Mouse (Mus musculus) heart, embryonic 11.5 days (tissue): ENCODE measurements around the gene Vwce. TPM values are rescaled to one million over a fixed set of nuclear protein-coding genes. Genes with fewer than 3 reads are reported as not detected.
A peak's percentile ranks its signal among the peaks of the same experiment; 100 is the strongest.

Experiments
- ATAC-seq: fragments of 200-750 bp; cut with Nextera tagmentation; replicated peaks from 2 replicates; pipeline ENCODE4 v1.8.0; 2017; ENCODE audit warnings: moderate library complexity; ENCODE audit not compliant: insufficient number of reproducible peaks, low FRiP score, low TSS enrichment
- H3K27ac ChIP-seq: fragments of 300-500 bp; sonication (generic); 2 replicates; pipeline ENCODE4 v1.5.1; 2014; ENCODE audit warnings: mild to moderate bottlenecking, low read depth, low read length
- H3K27me3 ChIP-seq: fragments of 300-500 bp; sonication (generic); 2 replicates; pipeline ENCODE4 v1.6.1; 2014; ENCODE audit warnings: mild to moderate bottlenecking, low read length, mixed read lengths; ENCODE audit not compliant: control insufficient read depth, insufficient read depth
- H3K36me3 ChIP-seq: fragments of 300-500 bp; sonication (generic); 2 replicates; pipeline ENCODE4 v1.6.1; 2014; ENCODE audit warnings: mild to moderate bottlenecking, low read length, moderate library complexity, mixed read lengths; ENCODE audit not compliant: control insufficient read depth, insufficient read depth
- H3K4me1 ChIP-seq: fragments of 300-500 bp; sonication (generic); 2 replicates; pipeline ENCODE4 v1.6.1; 2014; ENCODE audit warnings: low read length; ENCODE audit not compliant: control insufficient read depth, insufficient read depth
- H3K4me2 ChIP-seq: fragments of 300-500 bp; sonication (generic); 2 replicates; pipeline ENCODE4 v1.6.1; 2014; ENCODE audit warnings: mild to moderate bottlenecking, moderate library complexity
- H3K4me3 ChIP-seq: fragments of 300-500 bp; sonication (generic); 2 replicates; pipeline ENCODE4 v1.5.1; 2014; ENCODE audit warnings: low read depth, low read length
- H3K9ac ChIP-seq: fragments of 300-500 bp; sonication (generic); 2 replicates; pipeline ENCODE4 v1.6.1; 2014; ENCODE audit warnings: mild to moderate bottlenecking, low read depth, low read length, moderate library complexity
- H3K9me3 ChIP-seq: fragments of 300-500 bp; sonication (generic); replicated peaks from 2 replicates; pipeline ENCODE4 v1.6.1; 2016; ENCODE audit warnings: low read length; ENCODE audit not compliant: control insufficient read depth
- WGBS: fragments of 180-500 bp; shearing (Covaris S2); extraction: QIAGEN DNeasy Blood & Tissue Kit; methylation state at CpG from one replicate; pipeline ENCODE4 v1.1.7; 2014; ENCODE audit not compliant: insufficient replicate concordance; 5-methylcytosine and 5-hydroxymethylcytosine counted together
- polyA plus RNA-seq: library from polyadenylated mRNA; unstranded; fragments of >200 nt; fragmentation: Nextera tagmentation; extraction: Ambion mirVana; gene quantifications from 2 replicates; pipeline ENCODE4 v1.2.1, GENCODE M21; 2014

The Vwce gene
- polyA plus RNA-seq, 1 experiment from 2014 or later, result 0.46 TPM

GRCm38 (mm10) chr19:10712194-10712593, 78.2 kb downstream of the Vwce start:
- no peaks in the 10 kb centered on the region for H3K9me3 ChIP-seq
- H3K4me3 ChIP-seq, result no peak overlapping the region
- peaks cover 17% of the 10 kb centered on the region for H3K36me3 ChIP-seq
- WGBS, result 87% methylated on average over 7 of the region's 7 CpGs
- ATAC-seq, result no peak
- H3K27ac ChIP-seq, result peak overlapping the region; percentile 5; the same call in 1 of the 2 replicates
- no peak overlapping the region for H3K9ac ChIP-seq
- H3K4me2 ChIP-seq, result no peak overlapping the region
- peaks cover 12% of the 10 kb centered on the region for H3K4me1 ChIP-seq
- no peaks in the 10 kb centered on the region for H3K27me3 ChIP-seq

- no peak overlapping the region for H3K9ac ChIP-seq
- 91% methylated on average over 12 of the region's 12 CpGs for WGBS
- H3K36me3 ChIP-seq, result peaks cover 17% of the 10 kb centered on the region
- ATAC-seq, result no peak
- peaks cover 12% of the 10 kb centered on the region; the same call in 1 of the 2 replicates for H3K4me1 ChIP-seq
- no peaks in the 10 kb centered on the region for H3K9me3 ChIP-seq
- no peak overlapping the region for H3K4me3 ChIP-seq
- no peaks in the 10 kb centered on the region for H3K27me3 ChIP-seq
- H3K27ac ChIP-seq, result no peak overlapping the region; the same call in 1 of the 2 replicates
- no peak overlapping the region for H3K4me2 ChIP-seq
Measured at GRCm38 (mm10) chr19:10712646-10713045, 78.6 kb downstream of the Vwce start.

- H3K36me3 ChIP-seq, result peaks cover 17% of the 10 kb centered on the region
- no peak overlapping the region for H3K27ac ChIP-seq
- no peaks in the 10 kb centered on the region for H3K27me3 ChIP-seq
- peaks cover 17% of the 10 kb centered on the region for H3K4me1 ChIP-seq
- WGBS, result 87% methylated on average over 10 of the region's 10 CpGs
- no peak overlapping the region for H3K4me3 ChIP-seq
- no peak overlapping the region for H3K9ac ChIP-seq
- no peak overlapping the region for H3K4me2 ChIP-seq
- ATAC-seq, result no peak
- no peaks in the 10 kb centered on the region for H3K9me3 ChIP-seq
Measured at GRCm38 (mm10) chr19:10713551-10713950, 79.5 kb downstream of the Vwce start.

GRCm38 (mm10) chr19:10714168-10714567, 80.2 kb downstream of the Vwce start:
- Histone ChIP-seq H3K4me3 (no peak overlapping the region), H3K27ac (no peak overlapping the region), H3K4me1 (peaks cover 13% of the 10 kb centered on the region), H3K4me2 (no peak overlapping the region), H3K27me3 (no peaks in the 10 kb centered on the region), H3K9me3 (no peaks in the 10 kb centered on the region), H3K36me3 (peaks cover 17% of the 10 kb centered on the region), H3K9ac (no peak overlapping the region)
- no peak for ATAC-seq
- WGBS, result 81% methylated on average over 6 of the region's 6 CpGs

GRCm38 (mm10) chr19:10714682-10715475, 80.9 kb downstream of the Vwce start:
- H3K4me2 ChIP-seq, result no peak overlapping the region
- no peaks in the 10 kb centered on the region for H3K27me3 ChIP-seq
- H3K4me3 ChIP-seq, result no peak overlapping the region
- ATAC-seq, result no peak
- peaks cover 15% of the 10 kb centered on the region for H3K36me3 ChIP-seq
- 48% methylated on average over 4 of the region's 4 CpGs for WGBS
- no peak overlapping the region for H3K9ac ChIP-seq
- H3K4me1 ChIP-seq, result peaks cover 10% of the 10 kb centered on the region
- no peaks in the 10 kb centered on the region for H3K9me3 ChIP-seq
- no peak overlapping the region for H3K27ac ChIP-seq

- H3K4me3 ChIP-seq, result no peak overlapping the region
- WGBS, result 86% methylated on average over 6 of the region's 6 CpGs
- ATAC-seq, result no peak
- H3K9me3 ChIP-seq, result no peaks in the 10 kb centered on the region
- peaks cover 15% of the 10 kb centered on the region for H3K36me3 ChIP-seq
- no peak overlapping the region for H3K27ac ChIP-seq
- peaks cover 15% of the 10 kb centered on the region for H3K4me1 ChIP-seq
- H3K27me3 ChIP-seq, result no peaks in the 10 kb centered on the region
- H3K4me2 ChIP-seq, result no peak overlapping the region
- no peak overlapping the region for H3K9ac ChIP-seq
Measured at GRCm38 (mm10) chr19:10715476-10715875, 81.5 kb downstream of the Vwce start.

Other genes with a start within 250 kb of the Vwce start
- 1.2 and 2.0 TPM in 2 replicates for gene Syt7, start 245.1 kb upstream of the Vwce start, polyA plus RNA-seq
- gene Lrrc10b, start 176.7 kb upstream of the Vwce start, polyA plus RNA-seq, result 0.19 TPM in 1 of 2 replicates, not detected in the other
- not detected in 2 replicates for gene Ppp1r32, start 151.3 kb upstream of the Vwce start, polyA plus RNA-seq
- gene Cpsf7, start 108.9 kb upstream of the Vwce start, polyA plus RNA-seq, result 39.3 and 41.2 TPM in 2 replicates
- gene Sdhaf2, start 108.1 kb upstream of the Vwce start, polyA plus RNA-seq, result 51.7 and 62.6 TPM in 2 replicates
- gene Tmem216, start 78.0 kb upstream of the Vwce start, polyA plus RNA-seq, result 22.9 and 24.4 TPM in 2 replicates
- 12.8 and 14.3 TPM in 2 replicates for gene Cyb561a3, start 57.0 kb upstream of the Vwce start, polyA plus RNA-seq
- 31.7 and 32.0 TPM in 2 replicates for gene Tmem138, start 56.9 kb upstream of the Vwce start, polyA plus RNA-seq
- gene Ddb1, start 28.9 kb upstream of the Vwce start, polyA plus RNA-seq, result 265 and 328 TPM in 2 replicates
- gene Tkfc, start 28.6 kb upstream of the Vwce start, polyA plus RNA-seq, result 13.6 and 14.3 TPM in 2 replicates
- not detected in 2 replicates for gene Pga5, start 43.9 kb downstream of the Vwce start, polyA plus RNA-seq
- 21.9 and 22.5 TPM in 2 replicates for gene Vps37c, start 54.5 kb downstream of the Vwce start, polyA plus RNA-seq
- 0.39 and 0.72 TPM in 2 replicates for gene Cd5, start 104.8 kb downstream of the Vwce start, polyA plus RNA-seq
- not detected in 2 replicates for gene Cd6, start 195.8 kb downstream of the Vwce start, polyA plus RNA-seq
- 0.19 and 0.31 TPM in 2 replicates for gene Slc15a3, start 205.5 kb downstream of the Vwce start, polyA plus RNA-seq
- gene Tmem132a, start 235.7 kb downstream of the Vwce start, polyA plus RNA-seq, result 35.5 and 37.2 TPM in 2 replicates
- gene Tmem109, start 247.8 kb downstream of the Vwce start, polyA plus RNA-seq, result 66.7 and 71.0 TPM in 2 replicates